Mouse (Mus musculus) heart, postnatal 0 days (tissue): ENCODE measurements around the gene Zcchc10. TPM values are rescaled to one million over a fixed set of nuclear protein-coding genes. Genes with fewer than 3 reads are reported as not detected.

Experiments used
- ATAC-seq: fragments of 200-750 bp; cut with Nextera tagmentation; 2 replicates; pipeline ENCODE4 v1.8.0; 2017; ENCODE audit warnings: low read depth, moderate number of reproducible peaks, moderate library complexity; ENCODE audit not compliant: insufficient read depth
- DNase-seq: peaks from one replicate; pipeline ENCODE4 v3.0.0-alpha.2; 2016; ENCODE audit warnings: low spot score
- H3K27ac ChIP-seq: fragments of 300-500 bp; sonication (generic); 2 replicates; pipeline ENCODE4 v1.5.1; 2014; ENCODE audit warnings: low read depth, mild to moderate bottlenecking
- H3K27me3 ChIP-seq: fragments of 300-500 bp; sonication (generic); 2 replicates; pipeline ENCODE4 v1.6.1; 2014; ENCODE audit warnings: low read length, mixed read lengths; ENCODE audit not compliant: control insufficient read depth, insufficient read depth
- H3K36me3 ChIP-seq: fragments of 300-500 bp; sonication (generic); replicated peaks from 2 replicates; pipeline ENCODE4 v1.6.1; 2014; ENCODE audit warnings: low read length, mixed read lengths; ENCODE audit not compliant: control insufficient read depth, insufficient read depth
- H3K4me1 ChIP-seq: fragments of 300-500 bp; sonication (generic); 2 replicates; pipeline ENCODE4 v1.6.1; 2014; ENCODE audit warnings: antibody characterized with exemption; ENCODE audit not compliant: control insufficient read depth, insufficient read depth
- H3K4me2 ChIP-seq: fragments of 300-500 bp; sonication (generic); 2 replicates; pipeline ENCODE4 v1.6.1; 2014; ENCODE audit warnings: low read depth, mild to moderate bottlenecking, low read length, moderate library complexity
- H3K4me3 ChIP-seq: fragments of 300-500 bp; sonication (generic); 2 replicates; pipeline ENCODE4 v1.5.1; 2014; ENCODE audit warnings: low read depth, low read length
- H3K9ac ChIP-seq: fragments of 300-500 bp; sonication (generic); replicated peaks from 2 replicates; pipeline ENCODE4 v1.6.1; 2014; ENCODE audit warnings: low read depth, low read length, mixed read lengths
- H3K9me3 ChIP-seq: fragments of 300-500 bp; sonication (generic); replicated peaks from 2 replicates; pipeline ENCODE4 v1.6.1; 2016; ENCODE audit warnings: low read length; ENCODE audit not compliant: control insufficient read depth
- CTCF ChIP-seq: IDR thresholded peaks from 2 replicates; pipeline ENCODE4 v1.5.1; 2016; ENCODE audit warnings: antibody characterized with exemption, control low read depth, low read depth
- EP300 ChIP-seq: IDR thresholded peaks from 2 replicates; pipeline ENCODE4 v1.6.1; 2016; ENCODE audit warnings: antibody characterized with exemption, low read depth
- WGBS: fragments of 180-500 bp; shearing (Covaris S2); extraction: QIAGEN DNeasy Blood & Tissue Kit; methylation state at CpG from one replicate; pipeline ENCODE4 v1.1.7; 2014; 5-methylcytosine and 5-hydroxymethylcytosine counted together
- polyA plus RNA-seq: library from polyadenylated mRNA; unstranded; fragments of >200 nt; fragmentation: Nextera tagmentation; extraction: Ambion mirVana; gene quantifications from 2 replicates; pipeline ENCODE4 v1.2.1, GENCODE M21; 2015
- total RNA-seq: library from RNA; depleted of rRNA; stranded (reverse); fragments of >200 nt; gene quantifications from 2 replicates; pipeline ENCODE4 v1.2.3, GENCODE M21; 2014; ENCODE audit warnings: low replicate concordance

Zcchc10 gene
- total and polyA plus RNA-seq, 2 experiments from 2014 or later: 15.3 TPM; not detected in 1

- no peaks in the 10 kb centered on the region for H3K27me3 ChIP-seq
- ATAC-seq (no peak), DNase-seq (no peak)
- peaks cover 2% of the 10 kb centered on the region for H3K4me1 ChIP-seq
- 61% methylated on average over 7 of the region's 7 CpGs for WGBS
- TF ChIP-seq CTCF: no peak
- TF ChIP-seq EP300: no peak
- H3K36me3 ChIP-seq: peaks cover 58% of the 10 kb centered on the region
- no peak overlapping the region for H3K4me3 ChIP-seq
- H3K27ac ChIP-seq: no peak overlapping the region
- no peak overlapping the region for H3K4me2 ChIP-seq
- no peak overlapping the region for H3K9ac ChIP-seq
- H3K9me3 ChIP-seq: no peaks in the 10 kb centered on the region
Measured at GRCm38 (mm10) chr11:53330325-53330724, 5.8 kb downstream of the Zcchc10 start.

GRCm38 (mm10) chr11:53331121-53331520 lies 6.6 kb downstream of the Zcchc10 start:
- DNase-seq: no peak
- peaks cover 58% of the 10 kb centered on the region for H3K36me3 ChIP-seq
- no peak for ATAC-seq
- no peak for TF ChIP-seq CTCF
- no peak for TF ChIP-seq EP300
- H3K4me1 ChIP-seq: no peaks in the 10 kb centered on the region
- H3K27me3 ChIP-seq: no peaks in the 10 kb centered on the region
- 93% methylated on average over 6 of the region's 6 CpGs for WGBS
- no peak overlapping the region for H3K9ac ChIP-seq
- no peaks in the 10 kb centered on the region for H3K9me3 ChIP-seq
- no peak overlapping the region for H3K27ac ChIP-seq
- H3K4me3 ChIP-seq: no peak overlapping the region
- H3K4me2 ChIP-seq: no peak overlapping the region

- H3K27me3 ChIP-seq: no peaks in the 10 kb centered on the region
- no peak overlapping the region for H3K27ac ChIP-seq
- 81% methylated on average over 14 of the region's 14 CpGs for WGBS
- no peaks in the 10 kb centered on the region for H3K9me3 ChIP-seq
- H3K36me3 ChIP-seq: peaks cover 56% of the 10 kb centered on the region
- no peak overlapping the region for H3K9ac ChIP-seq
- H3K4me3 ChIP-seq: no peak overlapping the region
- H3K4me2 ChIP-seq: no peak overlapping the region
- DNase-seq (no peak), ATAC-seq (no peak)
- H3K4me1 ChIP-seq: no peaks in the 10 kb centered on the region
- TF ChIP-seq EP300 (no peak), CTCF (no peak)
Measured at GRCm38 (mm10) chr11:53332076-53332680, 7.7 kb downstream of the Zcchc10 start.

- no peak overlapping the region for H3K4me2 ChIP-seq
- H3K4me3 ChIP-seq: no peak overlapping the region
- ATAC-seq: no peak
- WGBS: 39% methylated on average over 3 of the region's 3 CpGs
- no peak for TF ChIP-seq EP300
- no peak for TF ChIP-seq CTCF
- no peak overlapping the region for H3K9ac ChIP-seq
- H3K27ac ChIP-seq: no peak overlapping the region
- H3K36me3 ChIP-seq: peaks cover 24% of the 10 kb centered on the region
- no peaks in the 10 kb centered on the region for H3K27me3 ChIP-seq
- no peaks in the 10 kb centered on the region for H3K4me1 ChIP-seq
- no peaks in the 10 kb centered on the region for H3K9me3 ChIP-seq
- DNase-seq: no peak
Measured at GRCm38 (mm10) chr11:53335505-53336181, 11.2 kb downstream of the Zcchc10 start.

GRCm38 (mm10) chr11:53336182-53336571 lies 11.7 kb downstream of the Zcchc10 start:
- DNase-seq: no peak
- Histone ChIP-seq H3K9me3 (no peaks in the 10 kb centered on the region), H3K4me2 (no peak overlapping the region), H3K36me3 (peaks cover 19% of the 10 kb centered on the region), H3K4me1 (no peaks in the 10 kb centered on the region), H3K27me3 (no peaks in the 10 kb centered on the region), H3K4me3 (no peak overlapping the region), H3K27ac (no peak overlapping the region), H3K9ac (no peak overlapping the region)
- ATAC-seq: no peak
- TF ChIP-seq CTCF (no peak), EP300 (no peak)
